Mouse (Mus musculus) neural tube, embryonic 14.5 days (tissue): ENCODE measurements around the gene Aff3. TPM values are rescaled to one million over a fixed set of nuclear protein-coding genes. Genes with fewer than 3 reads are reported as not detected.

ENCODE experiments used
- ATAC-seq: fragments of 200-750 bp; cut with Nextera tagmentation; 2 replicates; pipeline ENCODE4 v1.8.0; 2017; ENCODE audit warnings: low read depth, mild to moderate bottlenecking, moderate TSS enrichment, moderate library complexity
- H3K27ac ChIP-seq: fragments of 300-500 bp; sonication (generic); 2 replicates; pipeline ENCODE4 v1.5.1; 2014; ENCODE audit warnings: low read depth, mild to moderate bottlenecking, control low read depth, low read length, moderate library complexity, mixed read lengths
- H3K27me3 ChIP-seq: fragments of 300-500 bp; sonication (generic); 2 replicates; pipeline ENCODE4 v1.6.1; 2014; ENCODE audit warnings: low read length; ENCODE audit not compliant: control insufficient read depth, insufficient read depth
- H3K36me3 ChIP-seq: fragments of 300-500 bp; sonication (generic); 2 replicates; pipeline ENCODE4 v1.6.1; 2014; ENCODE audit warnings: low read length, mixed read lengths; ENCODE audit not compliant: control insufficient read depth, insufficient read depth
- H3K4me1 ChIP-seq: fragments of 300-500 bp; sonication (generic); 2 replicates; pipeline ENCODE4 v1.6.1; 2014; ENCODE audit warnings: low read length; ENCODE audit not compliant: control insufficient read depth, insufficient read depth
- H3K4me2 ChIP-seq: fragments of 300-500 bp; sonication (generic); 2 replicates; pipeline ENCODE4 v1.6.1; 2014; ENCODE audit warnings: mild to moderate bottlenecking, low read depth, low read length, control low read depth
- H3K4me3 ChIP-seq: fragments of 300-500 bp; sonication (generic); 2 replicates; pipeline ENCODE4 v1.5.1; 2014; ENCODE audit warnings: low read depth, low read length, control low read depth, mixed read lengths
- H3K9ac ChIP-seq: fragments of 300-500 bp; sonication (generic); replicated peaks from 2 replicates; pipeline ENCODE4 v1.6.1; 2014; ENCODE audit warnings: low read depth, mild to moderate bottlenecking, control low read depth, low read length, mixed read lengths
- H3K9me3 ChIP-seq: fragments of 300-500 bp; sonication (generic); 2 replicates; pipeline ENCODE4 v1.6.1; 2016; ENCODE audit warnings: low read length; ENCODE audit not compliant: control insufficient read depth
- WGBS: fragments of 180-500 bp; shearing (Covaris S2); extraction: QIAGEN DNeasy Blood & Tissue Kit; methylation state at CpG from one replicate; pipeline ENCODE4 v1.1.7; 2014; 5-methylcytosine and 5-hydroxymethylcytosine counted together
- polyA plus RNA-seq: library from polyadenylated mRNA; unstranded; fragments of >200 nt; fragmentation: Nextera tagmentation; extraction: Ambion mirVana; gene quantifications from 2 replicates; pipeline ENCODE4 v1.2.1, GENCODE M21; 2014

The Aff3 gene
- polyA plus RNA-seq, 1 experiment from 2014 or later: 26.6 TPM

DNA sequence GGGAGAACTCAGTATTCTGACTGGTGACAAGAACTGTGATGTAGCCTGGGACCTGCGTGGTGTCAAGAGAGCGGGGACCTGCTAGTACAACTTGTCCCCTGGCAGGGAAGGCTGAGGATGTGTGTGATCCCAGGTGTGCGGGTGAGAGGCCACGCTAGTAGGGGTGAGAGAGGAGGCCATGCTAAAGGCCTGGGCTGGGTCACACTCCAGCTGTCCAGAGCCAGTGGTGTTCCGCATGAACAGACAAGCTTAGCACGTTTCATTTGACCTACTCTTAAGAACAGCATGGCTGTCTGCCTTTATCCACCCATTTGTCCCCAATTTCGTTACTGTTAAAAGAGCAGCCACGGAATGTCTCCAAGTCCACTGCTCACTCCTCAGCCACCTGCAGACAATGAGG is 434.7 kb downstream of the Aff3 start:
- Histone ChIP-seq H3K36me3 (no peaks in the 10 kb centered on the region), H3K27ac (no peak overlapping the region), H3K4me1 (no peaks in the 10 kb centered on the region), H3K9ac (no peak overlapping the region), H3K27me3 (no peaks in the 10 kb centered on the region), H3K4me2 (no peak overlapping the region), H3K4me3 (no peak overlapping the region), H3K9me3 (peaks cover 3% of the 10 kb centered on the region; the same call in 1 of the 2 replicates)
- no peak for ATAC-seq
- WGBS: 81% methylated on average over 8 of the region's 8 CpGs

DNA sequence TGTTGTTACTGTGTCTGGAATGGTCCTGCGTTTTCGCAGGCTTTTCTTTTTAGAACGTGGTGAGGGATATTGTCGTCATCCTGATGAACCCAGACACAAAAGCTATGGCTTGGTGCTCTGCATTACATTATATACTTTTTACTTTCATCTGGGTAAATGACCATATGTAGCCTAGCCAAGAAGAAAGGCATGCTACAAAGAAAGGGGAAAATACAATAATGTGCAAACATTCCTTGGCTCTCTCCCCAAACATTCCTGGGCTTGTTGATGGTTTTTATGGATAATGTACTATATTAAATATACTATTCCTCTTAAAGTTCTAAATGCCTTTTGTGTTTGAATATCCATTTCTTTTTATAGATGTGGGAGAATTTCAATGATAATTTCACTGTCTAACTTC is 435.9 kb downstream of the Aff3 start:
- Histone ChIP-seq H3K9me3 (peaks cover 6% of the 10 kb centered on the region; the same call in 1 of the 2 replicates), H3K36me3 (no peaks in the 10 kb centered on the region), H3K27me3 (no peaks in the 10 kb centered on the region), H3K4me2 (no peak overlapping the region), H3K4me3 (no peak overlapping the region), H3K4me1 (no peaks in the 10 kb centered on the region), H3K27ac (no peak overlapping the region), H3K9ac (no peak overlapping the region)
- 89% methylated on average over 4 of the region's 4 CpGs for WGBS
- ATAC-seq: no peak

DNA sequence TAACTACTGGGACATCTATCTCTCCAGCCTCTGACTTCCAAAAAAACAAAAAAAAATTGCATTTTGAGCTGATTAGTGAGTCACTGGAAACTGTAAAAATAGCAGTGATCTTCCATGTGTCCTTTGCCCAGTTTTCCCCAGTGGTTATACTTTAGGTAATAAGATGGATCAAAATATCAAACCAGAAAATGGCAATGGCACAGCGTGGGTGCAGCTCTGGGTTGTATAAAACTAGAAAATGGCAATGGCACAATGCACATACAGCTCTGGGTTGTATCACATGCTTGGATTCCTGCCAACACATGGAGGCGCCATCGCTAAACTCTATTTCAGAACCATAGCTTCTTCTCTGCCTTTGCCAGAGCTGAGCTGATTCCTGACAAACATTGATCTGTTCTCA is 439.6 kb downstream of the Aff3 start:
- no peak overlapping the region for H3K27ac ChIP-seq
- H3K36me3 ChIP-seq: no peaks in the 10 kb centered on the region
- ATAC-seq: no peak
- no peak overlapping the region for H3K4me2 ChIP-seq
- peaks cover 6% of the 10 kb centered on the region; the same call in 1 of the 2 replicates for H3K9me3 ChIP-seq
- H3K4me1 ChIP-seq: no peaks in the 10 kb centered on the region
- H3K27me3 ChIP-seq: no peaks in the 10 kb centered on the region
- 96% methylated on average over 3 of the region's 3 CpGs for WGBS
- no peak overlapping the region for H3K9ac ChIP-seq
- no peak overlapping the region for H3K4me3 ChIP-seq

DNA sequence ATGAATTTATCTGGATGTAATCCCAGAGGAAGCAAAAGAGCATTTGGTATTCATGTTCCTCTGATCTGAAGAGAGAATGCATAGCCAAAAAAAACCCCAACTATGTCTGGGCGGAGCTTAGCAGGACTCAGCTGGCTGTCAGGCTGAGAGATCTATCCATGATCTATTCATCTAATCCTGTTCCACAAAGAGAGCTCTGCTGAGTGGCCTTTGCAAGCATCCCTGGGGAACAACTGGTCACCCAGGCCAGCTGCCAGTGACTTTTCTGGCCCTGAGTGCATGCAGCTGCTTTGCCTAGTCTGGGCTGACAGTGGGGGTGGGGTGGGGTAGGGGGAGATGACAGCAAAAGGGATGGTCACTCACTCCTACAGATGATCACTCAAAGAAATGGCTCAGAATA is 442.6 kb downstream of the Aff3 start:
- H3K4me1 ChIP-seq: no peaks in the 10 kb centered on the region; the same call in 1 of the 2 replicates
- H3K9me3 ChIP-seq: peaks cover 6% of the 10 kb centered on the region; the same call in 1 of the 2 replicates
- H3K9ac ChIP-seq: no peak overlapping the region
- no peak overlapping the region for H3K4me2 ChIP-seq
- H3K27me3 ChIP-seq: no peaks in the 10 kb centered on the region
- ATAC-seq: no peak
- no peaks in the 10 kb centered on the region for H3K36me3 ChIP-seq
- H3K27ac ChIP-seq: no peak overlapping the region
- H3K4me3 ChIP-seq: no peak overlapping the region
- 65% methylated on average over 1 of the region's 1 CpGs for WGBS

DNA sequence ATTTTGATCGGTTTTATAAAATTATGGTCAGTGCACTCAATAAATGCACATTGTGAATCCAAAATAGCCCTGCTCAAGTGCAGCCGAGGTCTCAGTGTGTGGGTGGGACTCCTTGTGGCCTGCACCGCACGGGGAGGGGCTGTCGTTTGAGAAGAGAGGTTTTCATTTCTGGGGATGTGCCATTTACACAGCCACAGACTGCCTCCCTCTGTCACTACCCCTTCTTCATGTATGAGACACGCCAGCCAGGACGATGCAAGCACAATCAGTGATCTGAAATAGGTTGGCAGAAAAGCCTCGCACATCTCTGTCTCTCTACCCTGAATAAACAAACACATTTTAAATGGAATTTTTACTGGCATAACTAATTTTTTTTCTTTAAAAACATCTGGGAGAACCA is 443.3 kb downstream of the Aff3 start:
- Histone ChIP-seq H3K4me2 (no peak overlapping the region), H3K4me1 (no peaks in the 10 kb centered on the region; the same call in 1 of the 2 replicates), H3K9ac (no peak overlapping the region), H3K27ac (no peak overlapping the region), H3K9me3 (peaks cover 6% of the 10 kb centered on the region; the same call in 1 of the 2 replicates), H3K36me3 (no peaks in the 10 kb centered on the region), H3K4me3 (no peak overlapping the region), H3K27me3 (no peaks in the 10 kb centered on the region)
- no peak for ATAC-seq
- WGBS: 82% methylated on average over 8 of the region's 8 CpGs

DNA sequence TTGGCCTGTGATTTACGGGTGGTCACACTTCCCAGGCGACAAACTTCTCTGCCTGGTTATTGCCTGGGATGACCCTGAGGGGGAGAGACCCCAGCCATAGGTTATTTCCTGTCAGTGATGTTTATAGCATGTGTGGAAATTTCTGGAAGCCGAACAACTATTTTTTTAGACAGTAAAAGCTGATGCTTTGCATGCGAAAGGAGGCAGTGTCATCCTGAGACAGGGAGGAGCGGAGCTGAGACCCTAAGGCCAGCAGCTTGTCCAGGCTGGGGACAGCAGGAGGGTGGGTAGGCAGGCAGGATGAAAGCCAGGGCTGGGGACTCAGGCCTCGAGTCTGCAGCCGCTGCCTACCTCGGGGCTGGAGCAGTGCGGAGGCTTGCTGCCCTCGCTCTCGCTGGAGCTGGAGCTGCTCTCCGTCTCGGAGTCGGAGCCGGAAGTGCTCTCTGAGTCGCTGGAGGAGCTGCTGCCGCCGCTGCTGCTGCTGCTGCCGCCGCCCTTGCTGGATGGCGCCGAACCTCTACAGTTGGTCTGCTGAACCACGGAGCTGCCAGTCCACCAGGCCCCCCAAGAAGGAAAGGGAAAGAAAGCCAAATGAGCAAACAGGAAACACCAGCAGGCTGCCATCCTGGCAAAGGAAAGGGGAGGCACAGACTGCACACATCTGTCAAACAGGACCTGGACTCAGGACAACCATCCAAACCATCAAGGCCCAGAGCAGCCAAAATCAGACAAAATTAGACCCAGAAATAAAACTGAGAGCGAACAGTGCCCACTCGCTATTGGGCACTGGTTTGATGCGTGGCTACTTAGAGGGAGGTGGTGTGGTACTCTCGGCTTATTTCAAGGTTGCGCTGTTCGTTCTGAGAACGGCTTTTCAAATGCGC is 446.6 kb downstream of the Aff3 start:
- Histone ChIP-seq H3K36me3 (no peaks in the 10 kb centered on the region), H3K4me2 (no peak overlapping the region; the same call in 1 of the 2 replicates), H3K27me3 (no peaks in the 10 kb centered on the region), H3K4me3 (no peak overlapping the region), H3K27ac (no peak overlapping the region), H3K9ac (no peak overlapping the region), H3K9me3 (no peaks in the 10 kb centered on the region), H3K4me1 (no peaks in the 10 kb centered on the region; the same call in 1 of the 2 replicates)
- 64% methylated on average over 31 of the region's 31 CpGs for WGBS
- no peak for ATAC-seq

DNA sequence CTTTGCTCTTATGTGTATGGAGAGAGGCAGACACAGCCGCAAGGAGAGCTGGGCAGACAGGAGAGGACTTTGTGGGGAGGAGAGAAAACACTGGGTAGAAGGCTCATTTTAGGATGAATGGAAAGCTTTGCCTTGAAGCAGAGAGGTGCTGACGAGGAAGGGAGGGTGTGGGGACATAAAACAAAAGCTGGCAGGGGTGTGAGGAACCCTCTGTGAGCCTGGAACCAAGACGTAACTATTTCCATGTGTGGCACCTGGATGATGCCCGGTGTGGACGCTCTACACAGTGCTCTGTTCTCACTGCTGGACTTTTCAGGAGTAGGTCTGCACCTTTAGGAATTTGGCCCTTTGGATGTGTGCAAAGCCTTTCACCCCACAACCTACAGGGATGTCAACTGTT is 447.7 kb downstream of the Aff3 start:
- H3K9ac ChIP-seq: no peak overlapping the region
- H3K36me3 ChIP-seq: no peaks in the 10 kb centered on the region
- 78% methylated on average over 5 of the region's 5 CpGs for WGBS
- H3K27me3 ChIP-seq: no peaks in the 10 kb centered on the region
- H3K27ac ChIP-seq: no peak overlapping the region
- no peak overlapping the region for H3K4me2 ChIP-seq
- H3K9me3 ChIP-seq: no peaks in the 10 kb centered on the region
- H3K4me3 ChIP-seq: no peak overlapping the region
- ATAC-seq: no peak
- H3K4me1 ChIP-seq: no peaks in the 10 kb centered on the region; the same call in 1 of the 2 replicates

DNA sequence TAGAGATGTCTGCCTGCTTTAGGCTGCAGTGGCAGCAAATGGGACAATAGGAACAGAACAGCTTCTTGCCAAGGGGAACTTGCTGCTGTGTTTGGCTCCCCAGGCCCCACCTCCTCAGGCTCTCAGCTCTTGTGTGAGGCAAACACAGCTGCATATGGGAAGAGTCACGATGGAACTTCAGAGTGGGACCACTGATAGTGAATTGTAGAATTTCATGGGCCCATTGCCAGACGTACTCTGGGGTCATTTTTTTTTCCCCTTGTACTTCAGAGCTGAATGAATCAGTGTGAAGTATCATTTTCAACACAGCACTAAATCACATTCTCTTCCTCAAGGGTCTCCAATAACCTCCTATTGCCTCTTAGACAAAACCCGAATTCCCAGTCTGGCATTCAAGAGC is 451.4 kb downstream of the Aff3 start:
- Histone ChIP-seq H3K4me3 (no peak overlapping the region), H3K27ac (no peak overlapping the region), H3K4me1 (no peaks in the 10 kb centered on the region; the same call in 1 of the 2 replicates), H3K36me3 (peaks cover 5% of the 10 kb centered on the region; the same call in 1 of the 2 replicates), H3K27me3 (no peaks in the 10 kb centered on the region), H3K4me2 (no peak overlapping the region), H3K9ac (no peak overlapping the region), H3K9me3 (no peaks in the 10 kb centered on the region)
- ATAC-seq: no peak
- 38% methylated on average over 3 of the region's 3 CpGs for WGBS

DNA sequence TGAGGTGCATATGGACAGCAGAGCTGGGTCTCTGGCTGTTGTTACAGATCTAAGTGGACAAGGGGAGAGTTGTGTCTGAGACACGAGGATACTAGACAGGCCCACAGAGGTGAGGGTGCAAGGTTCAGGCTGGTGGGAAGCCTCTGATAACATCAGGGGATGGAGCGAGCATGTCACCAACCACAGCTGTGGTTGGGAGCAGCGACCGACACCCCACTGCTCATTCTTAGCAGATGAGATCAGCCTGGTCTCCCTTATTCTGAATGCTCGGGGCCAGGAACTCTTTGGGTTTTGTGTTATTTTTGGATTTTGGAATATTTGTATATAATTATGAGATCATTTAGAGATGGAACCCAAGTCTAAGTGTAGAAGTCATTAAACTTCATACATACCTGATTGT is 452.4 kb downstream of the Aff3 start:
- ATAC-seq: no peak
- H3K9me3 ChIP-seq: no peaks in the 10 kb centered on the region
- WGBS: 78% methylated on average over 5 of the region's 5 CpGs
- H3K27me3 ChIP-seq: no peaks in the 10 kb centered on the region
- H3K4me2 ChIP-seq: no peak overlapping the region
- no peak overlapping the region for H3K27ac ChIP-seq
- no peak overlapping the region for H3K4me3 ChIP-seq
- no peaks in the 10 kb centered on the region for H3K4me1 ChIP-seq
- H3K9ac ChIP-seq: no peak overlapping the region
- H3K36me3 ChIP-seq: peaks cover 5% of the 10 kb centered on the region
